ENCODE assay signal across 29 mouse cellular contexts in genomic region chr1:174557211-174557610, GRCm38 (mm10). TPM values are rescaled to one million over a fixed set of nuclear protein-coding genes. Genes with fewer than 3 reads are reported as not detected.
DNase-seq lines count a peak whose midpoint lies in the region; ATAC-seq lines count a peak whose summit lies in the region.
"Had no signal": no experiment of that assay in that cellular context is flagged by ENCODE, and none has a peak within 500 bp of the region (broad histone marks: within the 10 kb centered on the region; RNA-seq: fewer than 3 reads in every experiment).

No protein-coding gene starts in this region.

- no peaks in the 10 kb centered on the region for H3K9me3 ChIP-seq in limb, embryonic 13.5 days
- H3K9me3 ChIP-seq in limb, embryonic 10.5 days (replicated peaks): no peaks in the 10 kb centered on the region
- H3K9me3 ChIP-seq: embryonic facial prominence, embryonic 12.5 days; forebrain, embryonic 15.5 days; heart, embryonic 12.5 days; hindbrain, embryonic 13.5 days; liver, embryonic 15.5 days; neural tube, embryonic 12.5 days had no signal

- no peaks in the 10 kb centered on the region for H3K36me3 ChIP-seq in limb, embryonic 13.5 days
- H3K36me3 ChIP-seq in limb, embryonic 10.5 days: no peaks in the 10 kb centered on the region
- H3K36me3 ChIP-seq: embryonic facial prominence, embryonic 12.5 days; forebrain, embryonic 15.5 days; G1E; heart, embryonic 12.5 days; hindbrain, embryonic 13.5 days; liver, embryonic 15.5 days; neural tube, embryonic 12.5 days had no signal

- no peak overlapping the region for H3K9ac ChIP-seq in limb, embryonic 13.5 days
- H3K9ac ChIP-seq: embryonic facial prominence, embryonic 12.5 days; forebrain, embryonic 15.5 days; heart, embryonic 12.5 days; hindbrain, embryonic 13.5 days; liver, embryonic 15.5 days; lung, embryonic 14.5 days; neural tube, embryonic 12.5 days had no signal

- no peaks in the 10 kb centered on the region for H3K27me3 ChIP-seq in limb, embryonic 13.5 days
- no peaks in the 10 kb centered on the region for H3K27me3 ChIP-seq in limb, embryonic 10.5 days (ENCODE audit: low read depth, poor library complexity, severe bottlenecking)
- H3K27me3 ChIP-seq: embryonic facial prominence, embryonic 12.5 days; forebrain, embryonic 15.5 days; heart, embryonic 12.5 days; hindbrain, embryonic 13.5 days; liver, embryonic 15.5 days; neural tube, embryonic 12.5 days had no signal

- 13% methylated on average over 4 of the region's 4 CpGs for WGBS in limb, embryonic 13.5 days
- WGBS in limb, embryonic 10.5 days: 46% methylated on average over 4 of the region's 4 CpGs

- no peak overlapping the region for H3K27ac ChIP-seq in limb, embryonic 13.5 days
- H3K27ac ChIP-seq in limb, embryonic 10.5 days: no peak overlapping the region
- H3K27ac ChIP-seq: embryonic facial prominence, embryonic 12.5 days; forebrain, embryonic 15.5 days; heart, adult 2 months; hindbrain, embryonic 13.5 days; liver, embryonic 15.5 days; neural tube, embryonic 12.5 days had no signal

- no peak for DNase-seq in frontal cortex, postnatal 14 days (ENCODE audit: low spot score in 2 of 2)
- no peak for DNase-seq in limb, embryonic 10.5 days (ENCODE audit: low spot score)
- DNase-seq in layer of hippocampus, adult 9-11 months: peak; percentile 40
- no peak for DNase-seq in T-cell, adult 2 months (ENCODE audit: low spot score)
- DNase-seq in lung, postnatal 14 days: no peak
- DNase-seq: adrenal gland, postnatal 14 days; cerebellum, adult 18-20 months; cerebellum, postnatal 10 days; heart, adult 2 months; heart, postnatal 4 days; kidney, adult 9 months; kidney, postnatal 14 days; left cerebral cortex, postnatal 4 days; lung, embryonic 14.5 days; retina, postnatal 1 day; spleen, adult 18-20 months; thymus, postnatal 14 days had no signal

- H3K4me2 ChIP-seq in limb, embryonic 13.5 days (replicated peaks): no peak overlapping the region
- H3K4me2 ChIP-seq: embryonic facial prominence, embryonic 12.5 days; forebrain, embryonic 15.5 days; heart, embryonic 12.5 days; hindbrain, embryonic 13.5 days; liver, embryonic 15.5 days; lung, embryonic 14.5 days; midbrain, embryonic 11.5 days; neural tube, embryonic 12.5 days had no signal

- ATAC-seq in frontal cortex, adult (ENCODE audit: low TSS enrichment): peak; percentile 43
- ATAC-seq in limb, embryonic 13.5 days (ENCODE audit: low FRiP score, low read depth): peak; percentile 55
- ATAC-seq: forebrain, embryonic 15.5 days; intestine, postnatal 0 days; midbrain, embryonic 16.5 days had no signal

- no peak overlapping the region for H3K4me3 ChIP-seq in limb, embryonic 13.5 days
- no peak overlapping the region for H3K4me3 ChIP-seq in limb, embryonic 10.5 days
- H3K4me3 ChIP-seq: embryonic facial prominence, embryonic 12.5 days; forebrain, embryonic 15.5 days; heart, adult 2 months; heart, embryonic 12.5 days; hindbrain, embryonic 13.5 days; liver, embryonic 15.5 days; neural tube, embryonic 12.5 days had no signal

- H3K4me1 ChIP-seq in limb, embryonic 13.5 days: 0 out of 2 replicates have a peak, but pooled peaks cover 6% of the 10 kb centered on the region
- peaks cover 9% of the 10 kb centered on the region; the same call in 1 of the 2 replicates for H3K4me1 ChIP-seq in limb, embryonic 10.5 days
- H3K4me1 ChIP-seq: embryonic facial prominence, embryonic 12.5 days; forebrain, embryonic 15.5 days; hindbrain, embryonic 13.5 days; liver, embryonic 15.5 days; neural tube, embryonic 12.5 days had no signal

RNA-seq across cellular contexts. Expression of gene Fmn2, which starts 55.6 kb away (rescaled TPM):
- polyA plus RNA-seq in limb, embryonic 13.5 days (2015; fragmentation: Nextera tagmentation; extraction: Ambion mirVana): 1.2 and 1.5 TPM in 2 replicates
- polyA plus RNA-seq in limb, embryonic 10.5 days (2016; fragmentation: Nextera tagmentation; extraction: Ambion mirVana): 0.73 and 1.2 TPM in 2 replicates
- polyA plus RNA-seq: G1E; liver, embryonic 15.5 days had no signal
